Mouse (Mus musculus): ENCODE data around the gene Eif1.

GRCm38 (mm10) chr11:100295308-100295707 is 24.4 kb upstream of the Eif1 start:
- TF ChIP-seq CTCF (IDR thresholded peaks at IDR 0.05; ENCODE audit: borderline replicate concordance, extremely low read depth, insufficient read depth, insufficient read length) (peak; percentile 100), POLR2A (IDR thresholded peaks at IDR 0.05; ENCODE audit: borderline replicate concordance, extremely low read depth, insufficient read depth, insufficient read length, poor library complexity, severe bottlenecking) (no peak)

All from brain, embryonic 14.5 days (tissue).